ENCODE assay signal across 14 mouse cellular contexts in the genomic region with DNA sequence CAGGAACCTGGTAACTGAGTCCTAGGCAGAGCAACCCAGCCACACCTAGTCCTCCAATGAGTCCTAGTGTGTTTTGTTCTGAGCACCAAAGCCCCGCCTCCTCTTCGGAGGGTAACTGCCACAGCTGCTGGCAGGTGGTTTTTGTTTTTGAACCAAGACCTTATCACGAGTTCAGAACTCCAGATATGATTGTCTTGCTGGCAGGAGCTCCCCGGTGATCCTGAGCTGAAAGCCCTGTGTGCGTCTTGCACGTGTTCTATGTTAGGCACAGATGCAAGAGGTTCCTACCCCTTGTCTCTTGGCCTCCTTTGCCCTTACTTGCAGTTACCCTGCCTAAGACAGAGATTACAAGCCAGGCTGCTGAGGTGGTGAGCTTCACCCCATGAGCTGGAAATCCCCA. TPM values are rescaled to one million over a fixed set of nuclear protein-coding genes. Genes with fewer than 3 reads are reported as not detected.
DNase-seq lines count a peak whose midpoint lies in the region; ATAC-seq lines count a peak whose summit lies in the region.
"Had no signal": no experiment of that assay in that cellular context is flagged by ENCODE, and none has a peak within 500 bp of the region (broad histone marks: within the 10 kb centered on the region; RNA-seq: fewer than 3 reads in every experiment).

No protein-coding gene starts in this region.

- 71% methylated on average over 6 of the region's 6 CpGs for WGBS in intestine, embryonic 16.5 days
- WGBS in forebrain, embryonic 16.5 days = 73% methylated on average over 6 of the region's 6 CpGs
- 79% methylated on average over 6 of the region's 6 CpGs for WGBS in limb, embryonic 10.5 days

- no peaks in the 10 kb centered on the region for H3K36me3 ChIP-seq in intestine, embryonic 16.5 days (ENCODE audit: control insufficient read depth, insufficient read depth, low read length)
- H3K36me3 ChIP-seq in forebrain, embryonic 16.5 days (ENCODE audit: control insufficient read depth, insufficient read depth) = no peaks in the 10 kb centered on the region
- no peaks in the 10 kb centered on the region for H3K36me3 ChIP-seq in limb, embryonic 10.5 days
- H3K36me3 ChIP-seq: heart, embryonic 13.5 days; lung, embryonic 15.5 days had no signal

- H3K27ac ChIP-seq in intestine, embryonic 16.5 days (ENCODE audit: low read length) = no peak overlapping the region
- no peak overlapping the region for H3K27ac ChIP-seq in forebrain, embryonic 16.5 days (ENCODE audit: low read length)
- no peak overlapping the region for H3K27ac ChIP-seq in limb, embryonic 10.5 days
- H3K27ac ChIP-seq: gastrocnemius, adult 2 months; heart, embryonic 13.5 days; lung, embryonic 15.5 days had no signal

- peak; percentile 40 for DNase-seq in lung, postnatal 36 days
- DNase-seq in lung, postnatal 10 days = no peak
- DNase-seq in spleen, postnatal 36 days (ENCODE audit: low spot score in 2 of 2) = peak; percentile 76 to 77
- DNase-seq in thymus, postnatal 4 days = peak; percentile 79
- no peak for DNase-seq in limb, embryonic 10.5 days (ENCODE audit: low spot score)
- DNase-seq in adrenal gland, adult 2 months = no peak
- DNase-seq: adrenal gland, adult 8-10 months; gastrocnemius, adult 2 months had no signal

- no peaks in the 10 kb centered on the region for H3K9me3 ChIP-seq in intestine, embryonic 16.5 days (ENCODE audit: control insufficient read depth, low read length)
- H3K9me3 ChIP-seq in forebrain, embryonic 16.5 days (ENCODE audit: control insufficient read depth, low read length) = no peaks in the 10 kb centered on the region
- H3K9me3 ChIP-seq in limb, embryonic 10.5 days (replicated peaks) = no peaks in the 10 kb centered on the region
- H3K9me3 ChIP-seq: heart, embryonic 13.5 days; lung, embryonic 15.5 days had no signal

- H3K4me3 ChIP-seq in intestine, embryonic 16.5 days (ENCODE audit: low read length) = no peak overlapping the region
- no peak overlapping the region for H3K4me3 ChIP-seq in forebrain, embryonic 16.5 days (replicated peaks; ENCODE audit: low read length)
- H3K4me3 ChIP-seq in limb, embryonic 10.5 days = no peak overlapping the region
- H3K4me3 ChIP-seq: gastrocnemius, adult 2 months; heart, embryonic 13.5 days; lung, embryonic 15.5 days had no signal

- no peak overlapping the region for H3K9ac ChIP-seq in intestine, embryonic 16.5 days (ENCODE audit: low read depth, low read length)
- no peak overlapping the region for H3K9ac ChIP-seq in forebrain, embryonic 16.5 days (replicated peaks; ENCODE audit: low read depth, low read length)
- H3K9ac ChIP-seq: heart, embryonic 13.5 days; lung, embryonic 15.5 days had no signal

- H3K4me2 ChIP-seq in intestine, embryonic 16.5 days (ENCODE audit: low read depth, low read length) = no peak overlapping the region
- no peak overlapping the region for H3K4me2 ChIP-seq in forebrain, embryonic 16.5 days (ENCODE audit: low read length)
- H3K4me2 ChIP-seq: heart, embryonic 13.5 days; lung, embryonic 15.5 days had no signal

- no peaks in the 10 kb centered on the region for H3K4me1 ChIP-seq in intestine, embryonic 16.5 days (ENCODE audit: control insufficient read depth, insufficient read depth, low read length)
- peaks cover 3% of the 10 kb centered on the region; the same call in 1 of the 2 replicates for H3K4me1 ChIP-seq in forebrain, embryonic 16.5 days (replicated peaks; ENCODE audit: control insufficient read depth, insufficient read depth, low read length)
- H3K4me1 ChIP-seq in limb, embryonic 10.5 days = peaks cover 24% of the 10 kb centered on the region
- H3K4me1 ChIP-seq: heart, embryonic 13.5 days had no signal

- no peaks in the 10 kb centered on the region for H3K27me3 ChIP-seq in intestine, embryonic 16.5 days (replicated peaks; ENCODE audit: control insufficient read depth, insufficient read depth, low read length)
- no peaks in the 10 kb centered on the region for H3K27me3 ChIP-seq in forebrain, embryonic 16.5 days (replicated peaks; ENCODE audit: control insufficient read depth, insufficient read depth, low read length)
- H3K27me3 ChIP-seq in limb, embryonic 10.5 days (ENCODE audit: low read depth, poor library complexity, severe bottlenecking) = peaks cover 4% of the 10 kb centered on the region
- H3K27me3 ChIP-seq: lung, embryonic 15.5 days had no signal

- ATAC-seq in intestine, embryonic 16.5 days = peak; percentile 35; the same call in 1 of the 2 replicates
- ATAC-seq in forebrain, embryonic 16.5 days = no peak
- ATAC-seq: hindbrain, embryonic 16.5 days; midbrain, embryonic 16.5 days had no signal

RNA-seq across cellular contexts. Expression of gene Sash3, which starts 4.8 kb away (rescaled TPM):
- 3.8 and 3.9 TPM in 2 replicates for polyA plus RNA-seq in intestine, embryonic 16.5 days (2015; fragmentation: Nextera tagmentation; extraction: Ambion mirVana)
- polyA plus RNA-seq in forebrain, embryonic 16.5 days (2015; fragmentation: Nextera tagmentation; extraction: Ambion mirVana) = 0.90 and 1.1 TPM in 2 replicates
- polyA plus RNA-seq in limb, embryonic 10.5 days (2016; fragmentation: Nextera tagmentation; extraction: Ambion mirVana) = 0.75 and 0.87 TPM in 2 replicates
- total RNA-seq in adrenal gland, adult 2 months (2021) = 1 to 10 TPM; 1.2 to 1.6 TPM
- polyA plus RNA-seq in adrenal gland, adult 2 months (2012; rRNA removed) = 1.3 and 1.4 TPM in 2 replicates

RNA-seq across cellular contexts. Expression of gene Xpnpep2, which starts 33.0 kb away (rescaled TPM):
- 5.9 and 6.8 TPM in 2 replicates for polyA plus RNA-seq in intestine, embryonic 16.5 days (2015; fragmentation: Nextera tagmentation; extraction: Ambion mirVana)
- 0.75 and 1.0 TPM in 2 replicates for polyA plus RNA-seq in forebrain, embryonic 16.5 days (2015; fragmentation: Nextera tagmentation; extraction: Ambion mirVana)
- polyA plus RNA-seq in limb, embryonic 10.5 days (2016; fragmentation: Nextera tagmentation; extraction: Ambion mirVana) = 0.43 and 2.6 TPM in 2 replicates
- total RNA-seq in adrenal gland, adult 2 months (2021) = 1 to 10 TPM; 1.4 to 1.6 TPM
- 0.59 and 1.1 TPM in 2 replicates for polyA plus RNA-seq in adrenal gland, adult 2 months (2012; rRNA removed)

Comparison
In these comparisons a context has a peak if more than half of its experiments do, and no peak if none do; other contexts are left out.
1. DNase-seq: peak in lung, postnatal 36 days (single experiment), spleen, postnatal 36 days (2 of 2) and thymus, postnatal 4 days (single experiment); none in lung, postnatal 10 days (single experiment), limb, embryonic 10.5 days (single experiment) and adrenal gland, adult 2 months (single experiment).